Mouse (Mus musculus): ENCODE results near the gene Cachd1. TPM values are rescaled to one million over a fixed set of nuclear protein-coding genes. Genes with fewer than 3 reads are reported as not detected.

Gene Cachd1
- polyA plus RNA-seq, 1 experiment from 2014 or later: 28.5 TPM

GRCm38 (mm10) chr4:101026995-101027394, 250.5 kb downstream of the Cachd1 start:
- Histone ChIP-seq H3K36me3 (replicated peaks; ENCODE audit: control insufficient read depth, insufficient read depth) (no peaks in the 10 kb centered on the region), H3K4me2 (replicated peaks) (no peak overlapping the region), H3K4me3 (replicated peaks; ENCODE audit: low read length) (no peak overlapping the region), H3K27ac (no peak overlapping the region), H3K9me3 (ENCODE audit: control insufficient read depth, low read length) (peaks cover 8% of the 10 kb centered on the region; the same call in 1 of the 2 replicates), H3K4me1 (replicated peaks; ENCODE audit: control insufficient read depth, insufficient read depth, low read length) (no peaks in the 10 kb centered on the region), H3K9ac (no peak overlapping the region), H3K27me3 (ENCODE audit: control insufficient read depth, insufficient read depth, low read length) (no peaks in the 10 kb centered on the region)
- ATAC-seq (ENCODE audit: low FRiP score) (no peak), DNase-seq (ENCODE audit: low spot score) (no peak)
- WGBS: 85% methylated on average over 2 of the region's 2 CpGs

- H3K4me2 ChIP-seq (replicated peaks): no peak overlapping the region
- 93% methylated on average over 9 of the region's 9 CpGs for WGBS
- no peak for ATAC-seq (ENCODE audit: low FRiP score)
- no peak overlapping the region for H3K27ac ChIP-seq
- no peak for DNase-seq (ENCODE audit: low spot score)
- no peaks in the 10 kb centered on the region for H3K36me3 ChIP-seq (replicated peaks; ENCODE audit: control insufficient read depth, insufficient read depth)
- no peak overlapping the region for H3K9ac ChIP-seq
- no peaks in the 10 kb centered on the region for H3K27me3 ChIP-seq (ENCODE audit: control insufficient read depth, insufficient read depth, low read length)
- no peaks in the 10 kb centered on the region for H3K4me1 ChIP-seq (replicated peaks; ENCODE audit: control insufficient read depth, insufficient read depth, low read length)
- H3K4me3 ChIP-seq (replicated peaks; ENCODE audit: low read length): no peak overlapping the region
- peaks cover 6% of the 10 kb centered on the region; the same call in 1 of the 2 replicates for H3K9me3 ChIP-seq (ENCODE audit: control insufficient read depth, low read length)
These were observed 251.5 kb downstream of the Cachd1 start for GRCm38 (mm10) chr4:101027852-101028411.

- Histone ChIP-seq H3K4me1 (replicated peaks; ENCODE audit: control insufficient read depth, insufficient read depth, low read length) (no peaks in the 10 kb centered on the region), H3K4me2 (replicated peaks) (no peak overlapping the region), H3K9me3 (ENCODE audit: control insufficient read depth, low read length) (no peaks in the 10 kb centered on the region), H3K9ac (no peak overlapping the region), H3K27ac (no peak overlapping the region), H3K27me3 (ENCODE audit: control insufficient read depth, insufficient read depth, low read length) (no peaks in the 10 kb centered on the region), H3K4me3 (replicated peaks; ENCODE audit: low read length) (no peak overlapping the region), H3K36me3 (replicated peaks; ENCODE audit: control insufficient read depth, insufficient read depth) (no peaks in the 10 kb centered on the region)
- ATAC-seq (ENCODE audit: low FRiP score) (no peak), DNase-seq (ENCODE audit: low spot score) (no peak)
- WGBS: 75% methylated on average over 3 of the region's 3 CpGs
These were observed 256.6 kb downstream of the Cachd1 start for GRCm38 (mm10) chr4:101033047-101033446.

GRCm38 (mm10) chr4:101035131-101035530, 258.7 kb downstream of the Cachd1 start:
- Histone ChIP-seq H3K9ac (no peak overlapping the region), H3K4me1 (replicated peaks; ENCODE audit: control insufficient read depth, insufficient read depth, low read length) (no peaks in the 10 kb centered on the region), H3K27me3 (ENCODE audit: control insufficient read depth, insufficient read depth, low read length) (no peaks in the 10 kb centered on the region), H3K27ac (no peak overlapping the region), H3K4me2 (replicated peaks) (no peak overlapping the region), H3K9me3 (ENCODE audit: control insufficient read depth, low read length) (no peaks in the 10 kb centered on the region), H3K4me3 (replicated peaks; ENCODE audit: low read length) (no peak overlapping the region), H3K36me3 (replicated peaks; ENCODE audit: control insufficient read depth, insufficient read depth) (no peaks in the 10 kb centered on the region)
- WGBS: 86% methylated on average over 5 of the region's 5 CpGs
- no peak for ATAC-seq (ENCODE audit: low FRiP score)
- DNase-seq (ENCODE audit: low spot score): no peak

GRCm38 (mm10) chr4:101037156-101037555, 260.7 kb downstream of the Cachd1 start:
- H3K36me3 ChIP-seq (replicated peaks; ENCODE audit: control insufficient read depth, insufficient read depth): no peaks in the 10 kb centered on the region
- H3K4me1 ChIP-seq (replicated peaks; ENCODE audit: control insufficient read depth, insufficient read depth, low read length): no peaks in the 10 kb centered on the region
- H3K9ac ChIP-seq: no peak overlapping the region
- no peaks in the 10 kb centered on the region for H3K27me3 ChIP-seq (ENCODE audit: control insufficient read depth, insufficient read depth, low read length)
- no peak overlapping the region for H3K4me3 ChIP-seq (replicated peaks; ENCODE audit: low read length)
- H3K4me2 ChIP-seq (replicated peaks): no peak overlapping the region
- WGBS: 58% methylated on average over 7 of the region's 7 CpGs
- no peak overlapping the region for H3K27ac ChIP-seq
- ATAC-seq (ENCODE audit: low FRiP score): no peak
- no peak for DNase-seq (ENCODE audit: low spot score)
- H3K9me3 ChIP-seq (ENCODE audit: control insufficient read depth, low read length): no peaks in the 10 kb centered on the region

- H3K9ac ChIP-seq: no peak overlapping the region
- no peaks in the 10 kb centered on the region for H3K36me3 ChIP-seq (replicated peaks; ENCODE audit: control insufficient read depth, insufficient read depth)
- no peak overlapping the region for H3K4me2 ChIP-seq (replicated peaks)
- H3K4me1 ChIP-seq (replicated peaks; ENCODE audit: control insufficient read depth, insufficient read depth, low read length): no peaks in the 10 kb centered on the region
- ATAC-seq (ENCODE audit: low FRiP score): no peak
- H3K4me3 ChIP-seq (replicated peaks; ENCODE audit: low read length): no peak overlapping the region
- no peak overlapping the region for H3K27ac ChIP-seq
- 82% methylated on average over 2 of the region's 2 CpGs for WGBS
- H3K27me3 ChIP-seq (ENCODE audit: control insufficient read depth, insufficient read depth, low read length): no peaks in the 10 kb centered on the region
- no peak for DNase-seq (ENCODE audit: low spot score)
- no peaks in the 10 kb centered on the region for H3K9me3 ChIP-seq (ENCODE audit: control insufficient read depth, low read length)
These were observed 267.2 kb downstream of the Cachd1 start for GRCm38 (mm10) chr4:101043691-101044090.

- H3K4me1 ChIP-seq (replicated peaks; ENCODE audit: control insufficient read depth, insufficient read depth, low read length): no peaks in the 10 kb centered on the region
- no peak overlapping the region for H3K4me3 ChIP-seq (replicated peaks; ENCODE audit: low read length)
- ATAC-seq (ENCODE audit: low FRiP score) (no peak), DNase-seq (ENCODE audit: low spot score) (no peak)
- H3K9me3 ChIP-seq (ENCODE audit: control insufficient read depth, low read length): no peaks in the 10 kb centered on the region
- H3K9ac ChIP-seq: no peak overlapping the region
- H3K27ac ChIP-seq: no peak overlapping the region
- no peaks in the 10 kb centered on the region for H3K27me3 ChIP-seq (ENCODE audit: control insufficient read depth, insufficient read depth, low read length)
- no peaks in the 10 kb centered on the region for H3K36me3 ChIP-seq (replicated peaks; ENCODE audit: control insufficient read depth, insufficient read depth)
- no peak overlapping the region for H3K4me2 ChIP-seq (replicated peaks)
These were observed 267.7 kb downstream of the Cachd1 start for GRCm38 (mm10) chr4:101044149-101044548.

- no peak for DNase-seq (ENCODE audit: low spot score)
- Histone ChIP-seq H3K9me3 (ENCODE audit: control insufficient read depth, low read length) (no peaks in the 10 kb centered on the region), H3K4me2 (replicated peaks) (no peak overlapping the region), H3K4me1 (replicated peaks; ENCODE audit: control insufficient read depth, insufficient read depth, low read length) (no peaks in the 10 kb centered on the region), H3K27me3 (ENCODE audit: control insufficient read depth, insufficient read depth, low read length) (no peaks in the 10 kb centered on the region), H3K36me3 (replicated peaks; ENCODE audit: control insufficient read depth, insufficient read depth) (no peaks in the 10 kb centered on the region), H3K9ac (no peak overlapping the region), H3K4me3 (replicated peaks; ENCODE audit: low read length) (no peak overlapping the region), H3K27ac (no peak overlapping the region)
- ATAC-seq (ENCODE audit: low FRiP score): no peak
- WGBS: 85% methylated on average over 4 of the region's 4 CpGs
These were observed 270.1 kb downstream of the Cachd1 start for GRCm38 (mm10) chr4:101046576-101046975.

GRCm38 (mm10) chr4:101062146-101062545, 285.7 kb downstream of the Cachd1 start:
- H3K27ac ChIP-seq: no peak overlapping the region
- no peak for ATAC-seq (ENCODE audit: low FRiP score)
- no peak overlapping the region for H3K9ac ChIP-seq
- H3K9me3 ChIP-seq (ENCODE audit: control insufficient read depth, low read length): no peaks in the 10 kb centered on the region
- WGBS: 71% methylated on average over 2 of the region's 2 CpGs
- DNase-seq (ENCODE audit: low spot score): no peak
- no peaks in the 10 kb centered on the region for H3K4me1 ChIP-seq (replicated peaks; ENCODE audit: control insufficient read depth, insufficient read depth, low read length)
- H3K4me3 ChIP-seq (replicated peaks; ENCODE audit: low read length): no peak overlapping the region
- no peaks in the 10 kb centered on the region for H3K36me3 ChIP-seq (replicated peaks; ENCODE audit: control insufficient read depth, insufficient read depth)
- H3K27me3 ChIP-seq (ENCODE audit: control insufficient read depth, insufficient read depth, low read length): no peaks in the 10 kb centered on the region
- H3K4me2 ChIP-seq (replicated peaks): no peak overlapping the region

GRCm38 (mm10) chr4:101066401-101066800, 289.9 kb downstream of the Cachd1 start:
- no peaks in the 10 kb centered on the region for H3K27me3 ChIP-seq (ENCODE audit: control insufficient read depth, insufficient read depth, low read length)
- 49% methylated on average over 5 of the region's 5 CpGs for WGBS
- no peaks in the 10 kb centered on the region for H3K36me3 ChIP-seq (replicated peaks; ENCODE audit: control insufficient read depth, insufficient read depth)
- no peak for ATAC-seq (ENCODE audit: low FRiP score)
- H3K27ac ChIP-seq: no peak overlapping the region
- no peak overlapping the region for H3K4me3 ChIP-seq (replicated peaks; ENCODE audit: low read length)
- no peaks in the 10 kb centered on the region for H3K9me3 ChIP-seq (ENCODE audit: control insufficient read depth, low read length)
- H3K4me2 ChIP-seq (replicated peaks): no peak overlapping the region
- peak; percentile 32 for DNase-seq (ENCODE audit: low spot score)
- no peaks in the 10 kb centered on the region for H3K4me1 ChIP-seq (replicated peaks; ENCODE audit: control insufficient read depth, insufficient read depth, low read length)
- no peak overlapping the region for H3K9ac ChIP-seq

Data from hindbrain, embryonic 14.5 days (tissue).